Mouse (Mus musculus): ENCODE measurements around the gene Nodal. TPM values are rescaled to one million over a fixed set of nuclear protein-coding genes. Genes with fewer than 3 reads are reported as not detected.

The Nodal gene
- polyA plus RNA-seq (2015; fragmentation: Nextera tagmentation; extraction: Ambion mirVana): 0.10 and 0.11 TPM in 2 replicates

GRCm38 (mm10) chr10:61417672-61418071 is at the start of gene Nodal:
Gene Nodal (plus strand): TSS chr10:61417972.

GRCm38 (mm10) chr10:61383021-61383714 is 34.6 kb upstream of the Nodal start, which contains the start of gene Pald1:
Gene Pald1 (minus strand): TSS chr10:61383530.

GRCm38 (mm10) chr10:61452645-61453044 is 34.9 kb downstream of the Nodal start, which contains the start of gene Eif4ebp2:
Gene Eif4ebp2 (minus strand): TSS chr10:61452661.

Other genes with a start within 250 kb of the Nodal start
- gene Tbata, start 246.0 kb upstream of the Nodal start, polyA plus RNA-seq (2015; fragmentation: Nextera tagmentation; extraction: Ambion mirVana): 0.73 and 1.2 TPM in 2 replicates
- 2.1 and 2.2 TPM in 2 replicates for gene Adamts14, start 144.5 kb upstream of the Nodal start, polyA plus RNA-seq (2015; fragmentation: Nextera tagmentation; extraction: Ambion mirVana)
- gene Prf1, start 120.1 kb upstream of the Nodal start, polyA plus RNA-seq (2015; fragmentation: Nextera tagmentation; extraction: Ambion mirVana): not detected in 2 replicates
- gene Pald1, start 34.4 kb upstream of the Nodal start, polyA plus RNA-seq (2015; fragmentation: Nextera tagmentation; extraction: Ambion mirVana): 8.3 and 8.5 TPM in 2 replicates
- 74.5 and 79.2 TPM in 2 replicates for gene Eif4ebp2, start 34.7 kb downstream of the Nodal start, polyA plus RNA-seq (2015; fragmentation: Nextera tagmentation; extraction: Ambion mirVana)
- 4.9 and 5.5 TPM in 2 replicates for gene Lrrc20, start 57.8 kb downstream of the Nodal start, polyA plus RNA-seq (2015; fragmentation: Nextera tagmentation; extraction: Ambion mirVana)
- gene Npffr1, start 177.5 kb downstream of the Nodal start, polyA plus RNA-seq (2015; fragmentation: Nextera tagmentation; extraction: Ambion mirVana): 0.08 TPM in 1 of 2 replicates, not detected in the other
- gene Ppa1, start 230.6 kb downstream of the Nodal start, polyA plus RNA-seq (2015; fragmentation: Nextera tagmentation; extraction: Ambion mirVana): 83.4 and 97.0 TPM in 2 replicates

Measured in urinary bladder, postnatal 0 days (tissue).